Mouse (Mus musculus) c-Kit-positive CD71-positive TER-119-negative erythroid progenitor cells, embryonic 14.5 days (primary cell): ENCODE data around the gene Chst8.
A peak's percentile ranks its signal among the peaks of the same experiment; 100 is the strongest.

Experiments
- DNase-seq: peaks from one replicate; pipeline ENCODE4 v3.0.0-alpha.2; 2013; ENCODE audit warnings: low read depth

Gene Chst8

GRCm38 (mm10) chr7:34752151-34752762 is 60.3 kb downstream of the Chst8 start:
- DNase-seq: no peak

DNA sequence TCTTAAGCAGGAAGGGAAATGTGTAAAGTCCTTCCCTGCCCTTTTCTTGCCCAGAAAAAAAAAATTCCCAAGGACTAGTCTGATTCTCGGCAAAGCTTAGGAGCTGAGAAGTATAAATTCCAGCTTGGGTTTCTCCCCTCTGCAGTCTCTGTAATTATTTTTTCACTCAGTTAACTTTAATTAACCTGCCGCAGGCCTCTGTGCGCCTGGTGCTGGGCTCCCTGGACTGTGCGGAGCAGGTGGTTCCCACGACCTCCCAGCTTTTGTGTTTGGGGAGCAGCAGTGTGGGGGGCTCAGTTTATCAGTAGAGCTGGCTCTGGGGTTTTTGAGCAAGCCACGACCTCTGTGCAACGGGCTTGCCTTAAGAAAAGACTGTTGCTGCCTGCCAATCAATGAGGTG is 62.2 kb downstream of the Chst8 start:
- no peak for DNase-seq

DNA sequence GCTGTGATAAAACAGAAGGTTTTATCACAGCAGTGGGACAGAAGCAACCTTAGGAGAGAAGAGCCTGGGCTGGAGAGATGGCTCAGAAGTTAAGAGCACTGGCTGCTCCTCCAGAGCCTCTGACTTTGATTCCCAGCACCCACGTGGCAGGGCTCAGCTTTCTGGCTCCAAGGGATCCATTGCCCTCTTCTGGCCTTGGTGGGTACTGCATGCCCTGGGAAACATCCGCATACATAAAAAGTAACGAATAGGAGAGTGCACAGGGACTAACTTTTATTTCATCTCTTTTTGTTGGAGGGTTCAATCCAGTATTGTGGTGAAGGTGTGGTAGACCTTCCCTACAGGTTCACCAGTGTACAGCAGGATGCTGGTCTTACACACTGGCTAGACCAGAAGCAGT is 62.8 kb downstream of the Chst8 start:
- DNase-seq: peak; percentile 3

GRCm38 (mm10) chr7:34748501-34748900 is 64.0 kb downstream of the Chst8 start:
- DNase-seq: no peak

- no peak for DNase-seq
Observed at GRCm38 (mm10) chr7:34747661-34748060, 64.8 kb downstream of the Chst8 start.

DNA sequence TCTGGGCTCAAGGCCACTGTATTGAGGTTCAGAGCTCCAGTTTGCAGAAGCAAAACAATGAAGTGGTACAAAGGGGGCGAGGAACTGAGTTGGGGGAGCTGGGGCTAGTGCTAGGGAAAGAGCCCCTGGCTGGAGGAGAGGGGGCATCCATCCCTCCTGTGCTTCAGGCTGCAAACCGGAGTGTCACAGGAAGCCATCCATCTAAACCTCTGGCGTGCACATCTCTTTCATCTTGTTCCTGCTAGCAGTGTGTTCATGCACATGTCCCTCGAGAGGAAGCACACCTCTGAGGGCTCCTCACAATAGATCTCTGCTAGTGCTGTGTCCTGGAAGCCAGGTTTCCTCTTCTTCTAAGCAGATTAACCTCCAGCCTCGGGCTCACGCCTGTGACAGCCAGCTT is 65.9 kb downstream of the Chst8 start:
- DNase-seq: no peak

DNA sequence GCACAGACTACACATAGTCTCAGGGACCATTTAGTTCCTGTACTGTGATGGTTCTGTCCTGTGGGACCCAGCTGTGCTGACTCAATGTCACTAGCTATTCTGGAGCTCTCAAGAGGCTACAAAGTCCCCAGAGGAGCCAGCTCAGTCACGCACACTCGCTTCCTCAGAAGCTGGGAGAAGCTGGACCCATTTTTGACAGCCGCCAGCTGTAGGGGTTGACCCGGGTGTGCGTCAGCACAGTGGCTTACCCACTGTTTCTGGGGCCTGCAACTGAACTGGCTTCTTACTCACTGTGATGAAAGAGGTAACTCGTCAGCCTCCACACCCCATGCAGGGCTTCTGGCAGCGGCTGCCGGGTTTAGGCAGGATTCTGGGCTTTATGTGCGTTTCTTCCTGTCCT is 66.3 kb downstream of the Chst8 start:
- no peak for DNase-seq

GRCm38 (mm10) chr7:34745426-34745825 is 67.1 kb downstream of the Chst8 start:
- no peak for DNase-seq

DNA sequence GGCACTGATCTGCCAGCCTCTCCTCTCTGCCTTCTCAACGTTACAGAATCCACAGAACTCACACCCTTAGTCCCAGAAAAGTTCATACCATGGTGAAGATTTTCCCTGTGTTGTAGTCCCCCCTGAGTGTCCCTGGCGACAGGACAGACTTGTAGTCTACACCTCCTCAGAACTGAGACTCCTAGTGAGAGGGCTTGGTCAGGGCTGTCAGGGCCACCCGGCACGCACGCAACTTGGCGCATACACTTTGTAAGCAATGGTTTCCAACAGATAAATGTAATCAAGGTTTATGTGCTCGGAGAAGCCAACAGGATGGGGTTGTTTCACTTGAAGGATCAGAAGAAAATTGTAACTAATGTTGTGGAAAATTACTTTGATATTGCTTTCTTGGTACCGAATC is 67.5 kb downstream of the Chst8 start:
- no peak for DNase-seq

GRCm38 (mm10) chr7:34743411-34744085 is 69.0 kb downstream of the Chst8 start:
- DNase-seq: no peak

DNA sequence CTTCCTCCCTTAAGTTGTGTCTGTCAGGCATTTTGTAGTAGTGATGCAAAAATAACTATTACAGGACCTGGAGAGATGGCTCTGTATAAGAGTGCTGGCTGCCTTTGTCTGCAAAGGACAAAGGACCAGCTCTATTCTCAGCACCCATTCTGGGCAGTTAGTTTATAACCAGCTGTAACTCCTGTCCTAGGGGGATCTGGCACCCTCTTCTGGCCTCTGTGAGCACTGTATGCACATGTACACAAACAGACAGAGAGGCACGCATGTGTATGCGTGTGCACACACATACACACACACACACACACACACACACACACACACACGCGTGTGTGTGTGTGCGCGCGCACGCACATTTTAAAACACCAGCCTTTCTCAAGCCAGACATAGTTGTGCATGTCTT is 73.1 kb downstream of the Chst8 start:
- DNase-seq: no peak

DNA sequence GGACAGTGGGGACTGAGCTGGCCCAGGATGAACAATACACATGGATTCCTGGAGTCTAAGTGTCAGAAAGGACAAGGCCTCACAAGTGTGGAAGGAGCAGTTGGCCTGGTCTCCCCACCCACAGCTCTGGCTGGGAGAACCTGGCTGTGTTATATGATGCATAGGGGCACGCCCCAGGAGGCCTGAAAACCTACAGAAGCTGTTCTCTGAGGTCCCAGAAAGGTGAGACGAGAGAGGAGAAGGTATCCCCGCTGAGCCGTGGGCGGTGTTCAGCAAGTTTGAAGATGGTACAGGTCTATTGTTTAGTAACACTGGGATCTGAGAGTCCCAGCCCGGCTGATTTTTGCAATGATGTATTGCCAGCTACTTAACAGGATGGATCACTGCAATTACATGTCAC is 75.3 kb downstream of the Chst8 start:
- no peak for DNase-seq

DNA sequence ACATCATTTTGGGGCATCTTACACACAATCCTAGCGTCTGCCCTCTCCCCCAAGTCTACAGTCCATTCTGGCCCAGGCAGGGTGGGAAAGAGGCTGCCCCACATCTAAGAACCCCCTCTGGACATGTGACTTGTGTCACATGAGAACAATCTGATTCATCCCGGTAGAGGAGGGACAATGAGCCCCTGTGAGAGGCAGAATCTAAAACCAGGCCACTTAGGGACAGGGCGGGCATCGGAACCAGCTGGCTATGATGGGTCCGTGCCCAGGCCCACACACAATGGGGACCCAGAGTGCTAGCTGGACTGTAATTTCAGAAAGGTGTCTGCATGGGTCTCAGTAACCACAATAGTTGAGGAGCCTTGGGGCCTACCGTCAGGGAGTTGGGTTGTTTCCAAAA is 78.2 kb downstream of the Chst8 start:
- no peak for DNase-seq

DNA sequence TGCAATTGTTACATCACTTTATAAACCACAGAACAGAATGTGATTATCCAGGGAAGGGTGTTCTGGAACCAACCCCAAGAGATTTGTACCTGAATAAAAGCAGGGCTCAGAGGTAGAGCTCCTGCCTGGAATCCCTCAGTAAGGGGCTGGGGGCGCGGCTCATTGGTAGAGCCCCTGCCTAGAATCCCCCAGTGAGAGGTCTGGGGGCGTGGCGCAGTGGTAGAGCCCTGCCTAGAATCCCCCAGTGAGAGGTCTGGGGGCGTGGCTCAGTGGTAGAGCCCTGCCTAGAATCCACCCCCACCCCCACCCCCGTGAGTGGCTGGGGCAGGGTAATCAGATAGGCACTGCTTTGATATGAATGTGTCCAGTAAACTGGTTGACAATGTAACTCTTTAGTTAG is 83.6 kb downstream of the Chst8 start:
- DNase-seq: no peak

DNA sequence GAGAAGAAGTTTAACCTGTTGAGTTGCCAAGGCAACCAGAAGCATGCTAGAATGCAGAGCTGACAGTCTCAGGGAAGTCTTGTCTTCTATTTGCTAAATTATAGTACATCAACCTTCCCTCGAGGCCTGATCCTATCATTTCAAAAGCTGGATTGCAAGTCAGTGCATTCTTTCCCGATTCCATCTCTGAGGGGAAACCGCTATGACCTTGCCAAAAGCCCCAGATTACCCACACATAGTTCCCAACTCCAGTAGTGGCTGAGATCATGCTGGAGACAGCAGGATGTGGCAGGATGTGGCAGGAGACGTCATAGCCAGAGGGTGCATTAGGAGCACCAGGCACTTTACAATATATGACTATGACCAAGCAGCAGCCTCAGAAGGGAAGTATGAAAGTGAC is 87.3 kb downstream of the Chst8 start:
- DNase-seq: no peak

- DNase-seq: no peak
Observed at GRCm38 (mm10) chr7:34722551-34723230, 89.8 kb downstream of the Chst8 start.

DNA sequence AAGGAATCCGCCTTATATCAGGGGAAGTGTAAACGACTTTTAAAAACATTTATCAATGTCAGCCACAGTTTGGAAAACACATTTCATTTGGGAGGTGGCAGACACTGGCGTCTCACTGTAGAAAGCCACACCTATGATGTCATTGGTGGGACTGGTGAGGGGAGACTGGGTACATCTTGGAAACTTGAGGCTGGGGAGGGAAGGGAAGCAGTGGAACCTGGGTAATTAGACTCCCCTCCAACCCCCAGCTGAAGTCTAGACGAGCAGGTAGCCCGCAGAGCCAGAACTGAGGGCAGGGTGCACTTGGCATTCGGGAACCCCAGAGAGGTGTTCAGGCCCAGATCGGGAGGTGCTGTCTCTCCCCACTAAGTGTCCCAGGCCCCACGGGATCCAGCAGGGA is 90.4 kb downstream of the Chst8 start:
- no peak for DNase-seq

DNA sequence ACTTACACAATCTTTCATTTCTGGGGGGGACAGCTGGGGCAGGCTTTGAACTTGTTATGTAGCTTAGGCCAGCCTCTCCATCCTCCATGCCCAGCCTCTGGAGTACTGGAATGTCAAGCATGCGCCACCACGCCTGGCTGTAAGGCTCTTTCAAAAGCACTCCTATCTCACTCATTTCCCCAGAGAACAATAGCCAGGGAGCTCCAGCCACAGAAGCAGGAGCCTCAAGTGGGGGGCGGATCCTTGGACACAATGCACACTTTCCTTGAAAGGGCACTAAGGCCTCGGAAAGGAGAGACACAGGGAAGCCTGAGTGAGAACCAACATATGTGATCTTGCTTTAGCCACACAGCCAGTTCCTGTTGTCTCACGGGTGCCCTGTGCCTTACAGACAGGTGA is 90.9 kb downstream of the Chst8 start:
- DNase-seq: no peak

GRCm38 (mm10) chr7:34720882-34721649 is 91.4 kb downstream of the Chst8 start:
- DNase-seq: no peak

- DNase-seq: peak; percentile 8
Observed at GRCm38 (mm10) chr7:34719599-34719998, 92.9 kb downstream of the Chst8 start.

- DNase-seq: no peak
Observed at GRCm38 (mm10) chr7:34718651-34719050, 93.9 kb downstream of the Chst8 start.

DNA sequence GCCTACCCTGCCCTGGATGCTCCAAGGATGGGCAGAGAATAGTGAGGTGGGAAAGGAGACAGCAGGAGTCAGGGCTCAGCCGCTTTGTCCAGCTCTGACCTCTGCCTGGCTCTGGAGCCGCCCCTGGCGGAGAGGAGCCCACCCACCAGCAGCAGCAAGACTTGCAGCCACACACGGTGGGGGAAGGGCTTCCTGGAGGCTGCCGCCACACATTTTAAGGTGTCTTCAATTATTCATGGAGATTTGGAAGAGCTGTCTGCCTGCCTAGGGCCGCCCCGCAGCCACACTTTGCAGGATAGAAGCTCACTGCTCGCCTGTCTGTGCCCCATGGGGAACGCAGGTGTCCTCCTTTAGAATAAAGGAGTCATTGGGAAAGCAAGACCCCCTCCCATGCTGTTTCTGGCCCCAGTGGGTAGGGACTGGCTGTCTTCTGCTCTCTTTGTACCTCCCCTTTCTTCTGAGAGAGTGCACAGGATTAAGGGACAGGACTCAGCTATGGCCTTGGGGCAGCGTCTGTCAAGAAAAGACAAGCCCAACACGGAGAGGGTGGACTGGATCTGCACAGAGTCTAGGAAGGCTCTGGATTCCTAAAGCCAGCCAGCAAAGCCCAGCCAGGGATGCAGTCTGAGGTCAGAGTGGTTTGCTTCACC is 95.2 kb downstream of the Chst8 start:
- DNase-seq: no peak
